Mouse (Mus musculus) forebrain, embryonic 11.5 days (tissue): ENCODE measurements around the gene Lxn. TPM values are rescaled to one million over a fixed set of nuclear protein-coding genes. Genes with fewer than 3 reads are reported as not detected.

Experiments used
- ATAC-seq: fragments of 200-750 bp; cut with Nextera tagmentation; replicated peaks from 2 replicates; pipeline ENCODE4 v1.8.0; 2017; ENCODE audit warnings: moderate TSS enrichment; ENCODE audit not compliant: low FRiP score
- DNase-seq: peaks from one replicate; pipeline ENCODE4 v3.0.0-alpha.2; 2017; ENCODE audit warnings: low spot score
- H3K27ac ChIP-seq: fragments of 300-500 bp; sonication (generic); 2 replicates; pipeline ENCODE4 v1.5.1; 2014; ENCODE audit warnings: low read depth, low read length
- H3K27me3 ChIP-seq: fragments of 300-500 bp; sonication (generic); 2 replicates; pipeline ENCODE4 v1.6.1; 2014; ENCODE audit warnings: mild to moderate bottlenecking, low read length, mixed read lengths; ENCODE audit not compliant: control insufficient read depth, insufficient read depth
- H3K36me3 ChIP-seq: fragments of 300-500 bp; sonication (generic); 2 replicates; pipeline ENCODE4 v1.6.1; 2014; ENCODE audit warnings: mild to moderate bottlenecking, low read length, moderate library complexity, mixed read lengths; ENCODE audit not compliant: control insufficient read depth, insufficient read depth
- H3K4me1 ChIP-seq: fragments of 300-500 bp; sonication (generic); replicated peaks from 2 replicates; pipeline ENCODE4 v1.6.1; 2014; ENCODE audit warnings: low read length, mixed read lengths; ENCODE audit not compliant: control insufficient read depth, insufficient read depth
- H3K4me2 ChIP-seq: fragments of 300-500 bp; sonication (generic); 2 replicates; pipeline ENCODE4 v1.6.1; 2014; ENCODE audit warnings: low read depth, mild to moderate bottlenecking, low read length, moderate library complexity, mixed read lengths; ENCODE audit not compliant: severe bottlenecking
- H3K4me3 ChIP-seq: fragments of 300-500 bp; sonication (generic); 2 replicates; pipeline ENCODE4 v1.5.1; 2014; ENCODE audit warnings: low read depth, low read length
- H3K9ac ChIP-seq: fragments of 300-500 bp; sonication (generic); 2 replicates; pipeline ENCODE4 v1.6.1; 2014; ENCODE audit warnings: low read length
- H3K9me3 ChIP-seq: fragments of 300-500 bp; sonication (generic); 2 replicates; pipeline ENCODE4 v1.6.1; 2016; ENCODE audit warnings: low read length, mixed read lengths; ENCODE audit not compliant: control insufficient read depth
- WGBS: fragments of 180-500 bp; shearing (Covaris S2); extraction: QIAGEN DNeasy Blood & Tissue Kit; methylation state at CpG from one replicate; pipeline ENCODE4 v1.1.7; 2014; 5-methylcytosine and 5-hydroxymethylcytosine counted together
- polyA plus RNA-seq: library from polyadenylated mRNA; unstranded; fragments of >200 nt; fragmentation: Nextera tagmentation; extraction: Ambion mirVana; gene quantifications from 2 replicates; pipeline ENCODE4 v1.2.1, GENCODE M21; 2014

Lxn gene
- polyA plus RNA-seq, 1 experiment from 2014 or later = 48.9 TPM

GRCm38 (mm10) chr3:67467281-67467680 lies 3.6 kb upstream of the Lxn start:
- H3K4me2 ChIP-seq = no peak overlapping the region
- no peaks in the 10 kb centered on the region for H3K9me3 ChIP-seq
- H3K36me3 ChIP-seq = no peaks in the 10 kb centered on the region
- H3K9ac ChIP-seq = no peak overlapping the region
- DNase-seq (no peak), ATAC-seq (no peak)
- H3K4me1 ChIP-seq = no peaks in the 10 kb centered on the region; the same call in 1 of the 2 replicates
- H3K4me3 ChIP-seq = no peak overlapping the region
- no peaks in the 10 kb centered on the region for H3K27me3 ChIP-seq
- 95% methylated on average over 2 of the region's 2 CpGs for WGBS
- no peak overlapping the region for H3K27ac ChIP-seq

DNA sequence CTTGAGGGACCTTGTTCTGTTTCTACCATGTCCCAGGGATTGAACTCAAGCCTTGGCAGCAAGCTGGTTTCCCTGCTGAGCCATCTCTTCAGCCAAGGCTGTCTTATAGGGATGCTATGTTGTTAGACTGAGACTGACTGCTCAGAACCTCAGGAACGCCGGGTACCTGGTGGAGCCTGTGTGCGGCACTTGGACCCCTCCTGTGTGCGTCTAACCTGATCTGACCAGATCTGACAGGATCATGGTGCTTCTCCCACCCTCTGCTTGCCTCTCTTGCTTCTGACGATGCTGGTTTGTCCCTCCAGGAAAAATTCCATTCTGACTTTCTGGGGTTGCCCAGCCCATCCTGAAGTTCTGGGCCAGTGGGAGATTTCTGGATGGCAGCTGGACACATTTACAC lies 2.9 kb upstream of the Lxn start:
- no peaks in the 10 kb centered on the region for H3K9me3 ChIP-seq
- ATAC-seq = no peak
- WGBS = 94% methylated on average over 5 of the region's 5 CpGs
- H3K4me1 ChIP-seq = peaks cover under 1% of the 10 kb centered on the region; the same call in 1 of the 2 replicates
- no peaks in the 10 kb centered on the region for H3K27me3 ChIP-seq
- no peaks in the 10 kb centered on the region for H3K36me3 ChIP-seq
- H3K4me2 ChIP-seq = no peak overlapping the region
- no peak overlapping the region for H3K4me3 ChIP-seq
- H3K9ac ChIP-seq = no peak overlapping the region
- H3K27ac ChIP-seq = no peak overlapping the region
- DNase-seq = no peak

GRCm38 (mm10) chr3:67463001-67463400 lies 725 bp downstream of the Lxn start:
- Histone ChIP-seq H3K27ac (no peak overlapping the region), H3K9me3 (no peaks in the 10 kb centered on the region)
- no peak for ATAC-seq

DNA sequence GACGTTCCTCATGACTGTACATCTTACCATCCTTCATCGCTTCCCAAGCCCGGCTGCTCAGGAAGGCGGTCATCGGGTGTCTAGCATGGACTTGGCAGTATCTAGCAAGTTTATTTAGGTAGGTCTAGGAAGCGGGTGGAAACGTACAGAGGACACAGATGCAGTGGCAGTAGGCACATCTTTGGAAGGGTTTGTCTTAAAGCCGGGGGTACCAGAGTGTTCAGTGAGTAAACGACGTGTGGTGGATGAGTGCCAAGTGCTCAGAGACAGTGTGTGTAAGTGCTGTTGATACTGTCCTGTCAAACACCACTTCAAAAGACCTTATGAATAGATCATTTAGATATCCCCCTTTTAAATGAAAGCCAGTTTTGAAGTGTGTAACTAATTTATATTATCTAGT lies 1.1 kb downstream of the Lxn start:
- no peak overlapping the region for H3K9ac ChIP-seq

More at GRCm38 (mm10) chr3:67463001-67463400, 725 bp downstream of the Lxn start:
- Histone ChIP-seq H3K9ac (peak overlapping the region; percentile 71), H3K4me2 (peak overlapping the region; percentile 90), H3K4me3 (peak overlapping the region; percentile 52), H3K4me1 (peaks cover 4% of the 10 kb centered on the region; the same call in 1 of the 2 replicates), H3K36me3 (no peaks in the 10 kb centered on the region), H3K27me3 (no peaks in the 10 kb centered on the region)
- DNase-seq = no peak
- 8% methylated on average over 12 of the region's 12 CpGs for WGBS

GRCm38 (mm10) chr3:67462015-67462414 lies 1.7 kb downstream of the Lxn start:
- 65% methylated on average over 7 of the region's 7 CpGs for WGBS
- H3K27me3 ChIP-seq = no peaks in the 10 kb centered on the region
- no peak overlapping the region for H3K9ac ChIP-seq
- H3K4me2 ChIP-seq = no peak overlapping the region
- H3K4me3 ChIP-seq = no peak overlapping the region
- peaks cover 4% of the 10 kb centered on the region; the same call in 1 of the 2 replicates for H3K4me1 ChIP-seq
- no peak; the same call in 1 of the 2 replicates for ATAC-seq
- no peaks in the 10 kb centered on the region for H3K9me3 ChIP-seq
- DNase-seq = no peak
- no peak overlapping the region for H3K27ac ChIP-seq
- no peaks in the 10 kb centered on the region for H3K36me3 ChIP-seq

More for the DNA sequence above, 1.1 kb downstream of the Lxn start:
- no peaks in the 10 kb centered on the region for H3K36me3 ChIP-seq
- no peaks in the 10 kb centered on the region for H3K9me3 ChIP-seq
- H3K27ac ChIP-seq = no peak overlapping the region
- H3K4me1 ChIP-seq = peaks cover 4% of the 10 kb centered on the region; the same call in 1 of the 2 replicates
- peak overlapping the region; percentile 22; the same call in 1 of the 2 replicates for H3K4me2 ChIP-seq
- H3K27me3 ChIP-seq = no peaks in the 10 kb centered on the region
- ATAC-seq (no peak), DNase-seq (no peak)
- 71% methylated on average over 10 of the region's 10 CpGs for WGBS
- no peak overlapping the region for H3K4me3 ChIP-seq

DNA sequence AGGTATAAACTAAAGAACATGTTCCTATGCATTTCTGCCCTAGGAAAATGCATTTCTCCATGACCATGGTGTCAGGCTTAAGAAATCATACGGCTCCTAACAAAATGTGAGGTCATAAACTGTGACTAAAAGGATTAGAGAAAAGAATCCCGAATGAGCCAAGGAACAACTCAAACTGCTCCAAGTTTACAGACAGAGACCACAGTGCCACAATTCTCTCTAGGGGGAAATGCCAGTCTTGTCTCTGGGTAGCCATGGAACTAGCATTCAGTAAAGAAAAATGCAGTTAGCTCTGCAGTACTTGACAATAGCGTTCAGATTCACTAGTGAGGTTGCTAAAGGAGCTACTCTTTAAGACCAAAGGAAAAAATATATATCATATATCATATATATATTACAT lies 3.8 kb downstream of the Lxn start:
- H3K4me1 ChIP-seq = peaks cover 4% of the 10 kb centered on the region; the same call in 1 of the 2 replicates
- H3K9me3 ChIP-seq = no peaks in the 10 kb centered on the region
- H3K27me3 ChIP-seq = no peaks in the 10 kb centered on the region
- ATAC-seq (no peak), DNase-seq (no peak)
- no peaks in the 10 kb centered on the region for H3K36me3 ChIP-seq
- no peak overlapping the region for H3K27ac ChIP-seq
- H3K9ac ChIP-seq = no peak overlapping the region
- no peak overlapping the region for H3K4me2 ChIP-seq
- WGBS = 72% methylated on average over 3 of the region's 3 CpGs
- H3K4me3 ChIP-seq = no peak overlapping the region

GRCm38 (mm10) chr3:67450601-67451210 lies 13.0 kb downstream of the Lxn start:
- 86% methylated on average over 5 of the region's 5 CpGs for WGBS
- no peaks in the 10 kb centered on the region for H3K9me3 ChIP-seq
- H3K4me2 ChIP-seq = no peak overlapping the region
- no peaks in the 10 kb centered on the region for H3K4me1 ChIP-seq
- DNase-seq (no peak), ATAC-seq (no peak)
- H3K27ac ChIP-seq = no peak overlapping the region
- no peak overlapping the region for H3K9ac ChIP-seq
- H3K4me3 ChIP-seq = no peak overlapping the region
- peaks cover 4% of the 10 kb centered on the region; the same call in 1 of the 2 replicates for H3K36me3 ChIP-seq
- no peaks in the 10 kb centered on the region for H3K27me3 ChIP-seq

GRCm38 (mm10) chr3:67449660-67450059 lies 14.1 kb downstream of the Lxn start:
- H3K4me1 ChIP-seq = no peaks in the 10 kb centered on the region
- DNase-seq (no peak), ATAC-seq (no peak)
- H3K9ac ChIP-seq = no peak overlapping the region
- no peaks in the 10 kb centered on the region for H3K9me3 ChIP-seq
- H3K27me3 ChIP-seq = no peaks in the 10 kb centered on the region
- H3K4me3 ChIP-seq = no peak overlapping the region
- WGBS = 93% methylated on average over 21 of the region's 21 CpGs
- no peak overlapping the region for H3K27ac ChIP-seq
- peaks cover 4% of the 10 kb centered on the region; the same call in 1 of the 2 replicates for H3K36me3 ChIP-seq
- no peak overlapping the region for H3K4me2 ChIP-seq

DNA sequence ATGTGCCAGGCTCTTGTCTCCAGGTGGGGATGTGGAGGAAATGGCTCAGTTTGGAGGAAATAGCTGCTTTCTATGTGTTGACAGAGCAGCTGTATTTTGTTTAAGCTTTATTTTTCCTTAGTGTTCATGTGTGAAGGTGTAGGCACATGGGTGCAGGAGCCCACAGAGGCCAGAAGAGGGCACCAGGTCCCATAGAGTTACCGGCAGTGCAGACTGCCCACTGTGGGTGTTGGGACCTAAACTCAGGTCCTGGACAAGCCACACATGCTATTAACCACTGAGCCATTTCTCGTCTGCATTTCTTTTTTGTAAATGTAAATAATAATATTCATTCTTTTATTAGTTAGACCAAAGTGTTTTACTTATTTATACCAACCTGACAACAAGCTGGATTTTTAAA lies 16.6 kb downstream of the Lxn start:
- peaks cover 4% of the 10 kb centered on the region; the same call in 1 of the 2 replicates for H3K36me3 ChIP-seq

More for the DNA sequence above, 16.6 kb downstream of the Lxn start:
- DNase-seq (no peak), ATAC-seq (no peak)
- Histone ChIP-seq H3K9me3 (no peaks in the 10 kb centered on the region), H3K9ac (no peak overlapping the region), H3K4me1 (no peaks in the 10 kb centered on the region), H3K4me2 (no peak overlapping the region), H3K27ac (no peak overlapping the region), H3K4me3 (no peak overlapping the region), H3K27me3 (no peaks in the 10 kb centered on the region)
- WGBS = 92% methylated on average over 2 of the region's 2 CpGs
